Mouse (Mus musculus) testis, adult 2 months (tissue): Measurements from ENCODE around the gene Slc51a.

ENCODE experiments used
- CTCF ChIP-seq: fragments of 200-500 bp; IDR thresholded peaks from 2 replicates; pipeline ENCODE4 v1.5.1; 2012; ENCODE audit warnings: low read depth, mild to moderate bottlenecking, inconsistent platforms, low read length, moderate library complexity; ENCODE audit not compliant: control insufficient read depth, insufficient read depth, insufficient replicate concordance
- POLR2A ChIP-seq: fragments of 200-500 bp; IDR thresholded peaks from 2 replicates; pipeline ENCODE4 v1.6.1; 2012; ENCODE audit warnings: low read depth, mild to moderate bottlenecking, inconsistent platforms, low read length, moderate library complexity; ENCODE audit not compliant: control insufficient read depth

DNA sequence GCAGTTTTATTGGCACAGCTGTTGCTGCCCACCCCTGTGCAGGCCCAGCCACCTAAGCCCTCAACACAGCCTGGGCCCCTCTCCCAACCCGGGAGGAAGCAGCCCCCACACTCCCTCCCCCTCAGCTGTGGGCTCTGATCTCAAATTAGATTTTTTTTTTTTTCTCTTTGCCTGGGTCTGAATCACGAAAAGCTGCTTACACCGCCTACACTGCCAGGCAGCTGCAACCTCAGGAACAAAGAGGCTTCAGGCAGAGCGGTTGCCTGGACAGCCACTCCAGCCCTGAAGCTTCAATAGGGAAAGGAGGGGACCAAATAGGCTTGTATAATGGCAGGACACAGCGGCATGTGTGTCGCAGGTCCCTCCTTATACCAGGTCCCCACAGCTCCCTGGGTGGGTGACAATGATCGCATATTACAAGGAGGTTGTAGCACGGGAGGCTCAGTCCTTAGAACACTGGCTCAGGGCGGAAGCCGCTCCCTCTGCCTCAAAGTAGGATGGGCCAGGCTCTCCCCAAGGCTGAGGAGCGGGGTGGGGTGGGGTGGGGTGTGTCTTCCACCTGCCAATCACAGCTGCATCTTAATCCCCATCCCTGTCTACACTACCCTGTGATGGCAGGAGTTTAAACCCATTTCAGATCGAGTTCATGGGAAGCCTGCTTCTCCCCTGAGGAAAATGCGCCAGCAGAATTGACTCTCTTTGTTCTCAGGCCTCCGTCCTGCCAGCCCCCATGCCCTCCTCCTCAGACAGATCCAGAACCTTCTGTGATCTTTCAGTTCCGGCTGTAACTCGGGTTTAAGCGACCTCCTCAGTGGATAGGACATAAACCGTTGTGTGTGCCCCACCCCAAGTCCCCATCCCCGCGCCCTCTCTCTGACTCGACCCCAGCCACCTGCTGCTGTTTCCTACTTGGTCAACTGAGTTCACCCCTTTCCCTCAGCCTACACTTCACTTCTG is 28.6 kb upstream of the Slc51a start:
- TF ChIP-seq CTCF (no peak), POLR2A (no peak)
